Mouse (Mus musculus) heart, embryonic 10.5 days (tissue): ENCODE results near the gene Msn. TPM values are rescaled to one million over a fixed set of nuclear protein-coding genes. Genes with fewer than 3 reads are reported as not detected.

Source experiments
- DNase-seq: peaks from one replicate; pipeline ENCODE4 v3.0.0-alpha.2; 2017; ENCODE audit warnings: low spot score
- H3K27ac ChIP-seq: fragments of 300-500 bp; sonication (generic); 2 replicates; pipeline ENCODE4 v1.5.1; 2016; ENCODE audit warnings: mild to moderate bottlenecking
- H3K27me3 ChIP-seq: fragments of 300-500 bp; sonication (generic); 2 replicates; pipeline ENCODE4 v1.6.1; 2016; ENCODE audit warnings: mild to moderate bottlenecking; ENCODE audit not compliant: poor library complexity, insufficient read depth, severe bottlenecking
- H3K36me3 ChIP-seq: fragments of 300-500 bp; sonication (generic); 2 replicates; pipeline ENCODE4 v1.6.1; 2016; ENCODE audit warnings: mild to moderate bottlenecking, moderate library complexity
- H3K4me1 ChIP-seq: fragments of 300-500 bp; sonication (generic); 2 replicates; pipeline ENCODE4 v1.6.1; 2016; ENCODE audit warnings: mild to moderate bottlenecking
- H3K4me3 ChIP-seq: fragments of 300-500 bp; sonication (generic); 2 replicates; pipeline ENCODE4 v1.5.1; 2016; ENCODE audit warnings: mild to moderate bottlenecking, moderate library complexity
- H3K9me3 ChIP-seq: fragments of 300-500 bp; sonication (generic); 2 replicates; pipeline ENCODE4 v1.6.1; 2016; ENCODE audit warnings: mild to moderate bottlenecking, moderate library complexity
- WGBS: fragments of 180-500 bp; shearing (Covaris S2); methylation state at CpG from one replicate; pipeline ENCODE4 v1.1.7; 2016; 5-methylcytosine and 5-hydroxymethylcytosine counted together
- polyA plus RNA-seq: library from polyadenylated mRNA; unstranded; fragments of >200 nt; fragmentation: Nextera tagmentation; extraction: Ambion mirVana; gene quantifications from 2 replicates; pipeline ENCODE4 v1.2.1, GENCODE M21; 2016

Gene Msn
- polyA plus RNA-seq, 1 experiment from 2014 or later, result 146 TPM

- Histone ChIP-seq H3K4me1 (no peaks in the 10 kb centered on the region), H3K27ac (no peak overlapping the region), H3K36me3 (no peaks in the 10 kb centered on the region), H3K27me3 (no peaks in the 10 kb centered on the region), H3K4me3 (no peak overlapping the region), H3K9me3 (no peaks in the 10 kb centered on the region)
- WGBS, result 83% methylated on average over 1 of the region's 1 CpGs
- DNase-seq, result no peak
Measured at GRCm38 (mm10) chrX:96121912-96122311, 26.1 kb downstream of the Msn start.

- Histone ChIP-seq H3K9me3 (no peaks in the 10 kb centered on the region), H3K4me1 (peaks cover 11% of the 10 kb centered on the region; the same call in 1 of the 2 replicates), H3K4me3 (no peak overlapping the region), H3K36me3 (no peaks in the 10 kb centered on the region), H3K27ac (no peak overlapping the region), H3K27me3 (no peaks in the 10 kb centered on the region)
- DNase-seq, result no peak
- WGBS, result 47% methylated on average over 3 of the region's 3 CpGs
Measured at GRCm38 (mm10) chrX:96126803-96127202, 31.0 kb downstream of the Msn start.

GRCm38 (mm10) chrX:96130139-96130538 lies 34.3 kb downstream of the Msn start:
- no peak overlapping the region for H3K27ac ChIP-seq
- DNase-seq, result no peak
- 31% methylated on average over 5 of the region's 5 CpGs for WGBS

GRCm38 (mm10) chrX:96130663-96131062 lies 34.8 kb downstream of the Msn start:
- H3K9me3 ChIP-seq, result no peaks in the 10 kb centered on the region
- peaks cover 24% of the 10 kb centered on the region for H3K4me1 ChIP-seq
- H3K27me3 ChIP-seq, result no peaks in the 10 kb centered on the region
- H3K36me3 ChIP-seq, result no peaks in the 10 kb centered on the region
- WGBS, result 42% methylated on average over 6 of the region's 6 CpGs
- DNase-seq, result no peak
- H3K4me3 ChIP-seq, result no peak overlapping the region
- no peak overlapping the region for H3K27ac ChIP-seq

More at GRCm38 (mm10) chrX:96130139-96130538, 34.3 kb downstream of the Msn start:
- Histone ChIP-seq H3K4me3 (no peak overlapping the region), H3K9me3 (no peaks in the 10 kb centered on the region), H3K4me1 (peaks cover 22% of the 10 kb centered on the region), H3K27me3 (no peaks in the 10 kb centered on the region), H3K36me3 (no peaks in the 10 kb centered on the region)

GRCm38 (mm10) chrX:96133260-96133659 lies 37.4 kb downstream of the Msn start:
- Histone ChIP-seq H3K4me1 (peaks cover 24% of the 10 kb centered on the region), H3K27ac (no peak overlapping the region), H3K9me3 (no peaks in the 10 kb centered on the region), H3K4me3 (no peak overlapping the region), H3K27me3 (no peaks in the 10 kb centered on the region), H3K36me3 (no peaks in the 10 kb centered on the region)
- DNase-seq, result no peak
- WGBS, result 33% methylated on average over 2 of the region's 2 CpGs

- H3K27ac ChIP-seq, result no peak overlapping the region
Measured at GRCm38 (mm10) chrX:96134243-96134661, 38.4 kb downstream of the Msn start.

GRCm38 (mm10) chrX:96134840-96135580 lies 39.2 kb downstream of the Msn start:
- no peak for DNase-seq
- peak overlapping the region; percentile 6; the same call in 1 of the 2 replicates for H3K27ac ChIP-seq
- WGBS, result 54% methylated on average over 6 of the region's 6 CpGs
- H3K36me3 ChIP-seq, result no peaks in the 10 kb centered on the region
- H3K27me3 ChIP-seq, result no peaks in the 10 kb centered on the region
- peaks cover 18% of the 10 kb centered on the region for H3K4me1 ChIP-seq
- no peak overlapping the region for H3K4me3 ChIP-seq
- H3K9me3 ChIP-seq, result no peaks in the 10 kb centered on the region

More at GRCm38 (mm10) chrX:96134243-96134661, 38.4 kb downstream of the Msn start:
- no peak for DNase-seq
- H3K4me1 ChIP-seq, result peaks cover 22% of the 10 kb centered on the region
- 44% methylated on average over 5 of the region's 5 CpGs for WGBS
- no peaks in the 10 kb centered on the region for H3K36me3 ChIP-seq
- H3K4me3 ChIP-seq, result no peak overlapping the region
- no peaks in the 10 kb centered on the region for H3K27me3 ChIP-seq
- no peaks in the 10 kb centered on the region for H3K9me3 ChIP-seq

GRCm38 (mm10) chrX:96135581-96135980 lies 39.7 kb downstream of the Msn start:
- no peaks in the 10 kb centered on the region for H3K27me3 ChIP-seq
- H3K4me3 ChIP-seq, result no peak overlapping the region
- 85% methylated on average over 4 of the region's 4 CpGs for WGBS
- DNase-seq, result no peak
- H3K27ac ChIP-seq, result no peak overlapping the region
- H3K36me3 ChIP-seq, result no peaks in the 10 kb centered on the region
- peaks cover 15% of the 10 kb centered on the region for H3K4me1 ChIP-seq
- no peaks in the 10 kb centered on the region for H3K9me3 ChIP-seq

- Histone ChIP-seq H3K27me3 (no peaks in the 10 kb centered on the region), H3K9me3 (no peaks in the 10 kb centered on the region), H3K4me3 (no peak overlapping the region), H3K27ac (no peak overlapping the region), H3K4me1 (peaks cover 11% of the 10 kb centered on the region), H3K36me3 (peaks cover 2% of the 10 kb centered on the region; the same call in 1 of the 2 replicates)
- no peak for DNase-seq
- 78% methylated on average over 2 of the region's 2 CpGs for WGBS
Measured at GRCm38 (mm10) chrX:96139262-96139661, 43.4 kb downstream of the Msn start.

- 70% methylated on average over 3 of the region's 3 CpGs for WGBS
- no peaks in the 10 kb centered on the region for H3K4me1 ChIP-seq
- no peak overlapping the region for H3K4me3 ChIP-seq
- no peaks in the 10 kb centered on the region for H3K27me3 ChIP-seq
- no peaks in the 10 kb centered on the region for H3K9me3 ChIP-seq
- DNase-seq, result no peak
- peaks cover 2% of the 10 kb centered on the region; the same call in 1 of the 2 replicates for H3K36me3 ChIP-seq
- no peak overlapping the region for H3K27ac ChIP-seq
Measured at GRCm38 (mm10) chrX:96144960-96145488, 49.2 kb downstream of the Msn start.

GRCm38 (mm10) chrX:96148217-96148616 lies 52.4 kb downstream of the Msn start:
- no peak for DNase-seq
- Histone ChIP-seq H3K27me3 (no peaks in the 10 kb centered on the region), H3K27ac (no peak overlapping the region), H3K4me3 (no peak overlapping the region), H3K36me3 (peaks cover 11% of the 10 kb centered on the region; the same call in 1 of the 2 replicates), H3K4me1 (no peaks in the 10 kb centered on the region), H3K9me3 (no peaks in the 10 kb centered on the region)
- 60% methylated on average over 2 of the region's 2 CpGs for WGBS

- 86% methylated on average over 3 of the region's 3 CpGs for WGBS
- H3K27me3 ChIP-seq, result no peaks in the 10 kb centered on the region
- H3K36me3 ChIP-seq, result peaks cover 36% of the 10 kb centered on the region
- no peaks in the 10 kb centered on the region for H3K9me3 ChIP-seq
- H3K27ac ChIP-seq, result no peak overlapping the region
- H3K4me1 ChIP-seq, result no peaks in the 10 kb centered on the region
- no peak for DNase-seq
- H3K4me3 ChIP-seq, result no peak overlapping the region
Measured at GRCm38 (mm10) chrX:96153362-96153761, 57.5 kb downstream of the Msn start.

- Histone ChIP-seq H3K27ac (no peak overlapping the region), H3K4me1 (no peaks in the 10 kb centered on the region), H3K4me3 (no peak overlapping the region), H3K36me3 (peaks cover 32% of the 10 kb centered on the region), H3K9me3 (no peaks in the 10 kb centered on the region), H3K27me3 (no peaks in the 10 kb centered on the region)
- WGBS, result 83% methylated on average over 3 of the region's 3 CpGs
- DNase-seq, result no peak
Measured at GRCm38 (mm10) chrX:96157936-96158335, 62.1 kb downstream of the Msn start.
